Mouse (Mus musculus): ENCODE results near the gene Txndc16.

- TF ChIP-seq TAL1 (IDR thresholded peaks at IDR 0.05; ENCODE audit: low read length) (no peak), GATA1 (IDR thresholded peaks at IDR 0.05; ENCODE audit: low read length) (no peak)
Measured at GRCm38 (mm10) chr14:45179606-45180005, 40.5 kb downstream of the Txndc16 start.

All from erythroblast, embryonic 14.5 days (primary cell).